ENCODE assay signal across 8 mouse cellular contexts in genomic region chr3:135437758-135438495, GRCm38 (mm10). TPM values are rescaled to one million over a fixed set of nuclear protein-coding genes. Genes with fewer than 3 reads are reported as not detected.
A peak's percentile ranks its signal among the peaks of the same experiment; 100 is the strongest.
DNase-seq lines count a peak whose midpoint lies in the region; ATAC-seq and TF ChIP-seq lines count a peak whose summit lies in the region.

TSS of gene Ube2d3 (plus strand) at chr3:135438149.

- no peak for TF ChIP-seq CTCF in E14TG2a.4 (conservative IDR thresholded peaks at IDR 0.05; ENCODE audit: low read length)
- no peak for TF ChIP-seq CTCF in heart, postnatal 0 days (IDR thresholded peaks at IDR 0.05; ENCODE audit: low read depth)
- no peak for TF ChIP-seq CTCF in testis, adult 2 months (IDR thresholded peaks at IDR 0.05; ENCODE audit: control insufficient read depth, insufficient read depth, insufficient replicate concordance, low read depth, low read length)

- peak; percentile 95 for ATAC-seq in forebrain, embryonic 12.5 days (ENCODE audit: low FRiP score)
- ATAC-seq in heart, postnatal 0 days (ENCODE audit: insufficient read depth, low read depth), result peak; percentile 90
- peak; percentile 76 for ATAC-seq in liver, embryonic 16.5 days (ENCODE audit: low read depth)
- peak; percentile 96 for ATAC-seq in neural tube, embryonic 13.5 days (ENCODE audit: low read depth)

- no peak; the same call in none of the 2 replicates for TF ChIP-seq POLR2A in testis, adult 2 months (IDR thresholded peaks at IDR 0.05; ENCODE audit: control insufficient read depth, low read depth, low read length)

- peak within 1 kb of the TSS; percentile 93 for H3K4me2 ChIP-seq in forebrain, embryonic 12.5 days
- peak within 1 kb of the TSS; percentile 95 for H3K4me2 ChIP-seq in heart, postnatal 0 days (ENCODE audit: low read depth, low read length)
- peak within 1 kb of the TSS; percentile 76 for H3K4me2 ChIP-seq in liver, embryonic 16.5 days (ENCODE audit: low read depth, low read length)
- peak within 1 kb of the TSS; percentile 89 for H3K4me2 ChIP-seq in neural tube, embryonic 13.5 days

- H3K27me3 ChIP-seq in E14TG2a.4 (ENCODE audit: insufficient read depth, low read length), result no peaks in the 10 kb centered on the region
- no peaks in the 10 kb centered on the region for H3K27me3 ChIP-seq in forebrain, embryonic 12.5 days
- H3K27me3 ChIP-seq in heart, postnatal 0 days (ENCODE audit: control insufficient read depth, insufficient read depth, low read length), result no peaks in the 10 kb centered on the region
- H3K27me3 ChIP-seq in liver, embryonic 16.5 days (ENCODE audit: control insufficient read depth, insufficient read depth, low read depth, low read length), result no peaks in the 10 kb centered on the region
- no peaks in the 10 kb centered on the region for H3K27me3 ChIP-seq in neural tube, embryonic 13.5 days
- H3K27me3 ChIP-seq in testis, adult 2 months (ENCODE audit: control insufficient read depth, insufficient read depth, low read length), result no peaks in the 10 kb centered on the region

- H3K36me3 ChIP-seq in E14TG2a.4 (ENCODE audit: insufficient read depth, low read length), result peaks cover 39% of the 10 kb centered on the region
- H3K36me3 ChIP-seq in forebrain, embryonic 12.5 days (replicated peaks), result peaks cover 4% of the 10 kb centered on the region
- H3K36me3 ChIP-seq in heart, postnatal 0 days (replicated peaks; ENCODE audit: control insufficient read depth, insufficient read depth, low read length), result 0 out of 2 replicates have a peak, but pooled peaks cover 2% of the 10 kb centered on the region
- no peaks in the 10 kb centered on the region; the same call in 1 of the 2 replicates for H3K36me3 ChIP-seq in liver, embryonic 16.5 days (ENCODE audit: control insufficient read depth, insufficient read depth)
- H3K36me3 ChIP-seq in neural tube, embryonic 13.5 days, result 0 out of 2 replicates have a peak, but pooled peaks cover 3% of the 10 kb centered on the region
- peaks cover 3% of the 10 kb centered on the region for H3K36me3 ChIP-seq in testis, adult 2 months (ENCODE audit: control insufficient read depth, insufficient read depth, low read length)

- peak within 1 kb of the TSS; percentile 98 for H3K9ac ChIP-seq in forebrain, embryonic 12.5 days
- H3K9ac ChIP-seq in heart, postnatal 0 days (replicated peaks; ENCODE audit: low read depth, low read length), result peak within 1 kb of the TSS; percentile 96
- peak within 1 kb of the TSS; percentile 99 for H3K9ac ChIP-seq in liver, embryonic 16.5 days (ENCODE audit: low read depth, low read length)
- peak within 1 kb of the TSS; percentile 97 for H3K9ac ChIP-seq in neural tube, embryonic 13.5 days

- peak within 1 kb of the TSS; percentile 94 for H3K4me3 ChIP-seq in E14TG2a.4 (replicated peaks; ENCODE audit: low read length)
- H3K4me3 ChIP-seq in forebrain, embryonic 12.5 days (replicated peaks), result peak within 1 kb of the TSS; percentile 97
- H3K4me3 ChIP-seq in heart, postnatal 0 days (ENCODE audit: low read depth, low read length), result peak within 1 kb of the TSS; percentile 68
- peak within 1 kb of the TSS; percentile 95 for H3K4me3 ChIP-seq in liver, embryonic 16.5 days (ENCODE audit: low read depth, low read length)
- H3K4me3 ChIP-seq in neural tube, embryonic 13.5 days, result peak within 1 kb of the TSS; percentile 94
- peak within 1 kb of the TSS; percentile 99 for H3K4me3 ChIP-seq in testis, adult 2 months (ENCODE audit: control insufficient read depth, low read depth, low read length)

- TF ChIP-seq EP300 in heart, postnatal 0 days (IDR thresholded peaks at IDR 0.05; ENCODE audit: low read depth), result peak; percentile 99

- H3K4me1 ChIP-seq in E14TG2a.4 (replicated peaks; ENCODE audit: low read depth, low read length), result peaks cover 39% of the 10 kb centered on the region
- peaks cover 24% of the 10 kb centered on the region for H3K4me1 ChIP-seq in forebrain, embryonic 12.5 days
- peaks cover 7% of the 10 kb centered on the region for H3K4me1 ChIP-seq in heart, postnatal 0 days (ENCODE audit: control insufficient read depth, insufficient read depth)
- H3K4me1 ChIP-seq in liver, embryonic 16.5 days (ENCODE audit: control insufficient read depth, low read depth, low read length), result peaks cover 9% of the 10 kb centered on the region
- peaks cover 34% of the 10 kb centered on the region for H3K4me1 ChIP-seq in neural tube, embryonic 13.5 days (replicated peaks)
- H3K4me1 ChIP-seq in testis, adult 2 months (ENCODE audit: control insufficient read depth, insufficient read depth, low read length), result no peaks in the 10 kb centered on the region; the same call in 1 of the 2 replicates

- peak within 1 kb of the TSS; percentile 100 for H3K27ac ChIP-seq in forebrain, embryonic 12.5 days
- peak within 1 kb of the TSS; percentile 100 for H3K27ac ChIP-seq in heart, postnatal 0 days (ENCODE audit: low read depth)
- peak within 1 kb of the TSS; percentile 100 for H3K27ac ChIP-seq in liver, embryonic 16.5 days (ENCODE audit: low read length)
- peak within 1 kb of the TSS; percentile 100 for H3K27ac ChIP-seq in neural tube, embryonic 13.5 days (replicated peaks)
- H3K27ac ChIP-seq in testis, adult 2 months (ENCODE audit: control insufficient read depth, insufficient read depth, low read depth, low read length), result peak within 1 kb of the TSS; percentile 98

- peak; percentile 97 for DNase-seq in c-Kit-positive CD71-positive TER-119-positive erythroid progenitor cells, embryonic 14.5 days (ENCODE audit: low spot score)
- DNase-seq in heart, postnatal 0 days (ENCODE audit: low spot score), result peak; percentile 99
- DNase-seq in kidney, postnatal 4 days, result peak; percentile 98 to 99

- no peaks in the 10 kb centered on the region for H3K9me3 ChIP-seq in E14TG2a.4 (ENCODE audit: low read length)
- no peaks in the 10 kb centered on the region for H3K9me3 ChIP-seq in forebrain, embryonic 12.5 days
- no peaks in the 10 kb centered on the region for H3K9me3 ChIP-seq in heart, postnatal 0 days (replicated peaks; ENCODE audit: control insufficient read depth, low read length)
- no peaks in the 10 kb centered on the region for H3K9me3 ChIP-seq in liver, embryonic 16.5 days (replicated peaks; ENCODE audit: control insufficient read depth, low read length)
- H3K9me3 ChIP-seq in neural tube, embryonic 13.5 days, result no peaks in the 10 kb centered on the region

- under 1% methylated on average over 56 of the region's 56 CpGs for WGBS in forebrain, embryonic 12.5 days
- WGBS in heart, postnatal 0 days, result 1% methylated on average over 53 of the region's 56 CpGs
- WGBS in liver, embryonic 16.5 days (ENCODE audit: insufficient replicate concordance), result under 1% methylated on average over 56 of the region's 56 CpGs
- WGBS in neural tube, embryonic 13.5 days, result under 1% methylated on average over 55 of the region's 56 CpGs

RNA-seq across cellular contexts. Expression of gene Ube2d3, which starts in this region (rescaled TPM):
- polyA plus RNA-seq in forebrain, embryonic 12.5 days (2016; fragmentation: Nextera tagmentation; extraction: Ambion mirVana), result 519 and 542 TPM in 2 replicates
- total RNA-seq in heart, postnatal 0 days (2014; rRNA removed; ENCODE audit: low replicate concordance), result 944 and 1,112 TPM in 2 replicates
- polyA plus RNA-seq in heart, postnatal 0 days (2015; fragmentation: Nextera tagmentation; extraction: Ambion mirVana), result 419 and 429 TPM in 2 replicates
- polyA plus RNA-seq in liver, embryonic 16.5 days (2015; fragmentation: Nextera tagmentation; extraction: Ambion mirVana), result 233 and 242 TPM in 2 replicates
- polyA plus RNA-seq in neural tube, embryonic 13.5 days (2015; fragmentation: Nextera tagmentation; extraction: Ambion mirVana), result 425 and 477 TPM in 2 replicates
- 493 and 621 TPM in 2 replicates for polyA plus RNA-seq in testis, adult 2 months (2012; rRNA removed)

Comparison
In these comparisons a context has a peak if more than half of its experiments do, and no peak if none do; other contexts are left out.
1. Peak in every context shown above with its lines: DNase-seq, ATAC-seq, H3K4me3 ChIP-seq and H3K27ac ChIP-seq.